ENCODE assay signal across 15 mouse cellular contexts in genomic region chr4:130835550-130835949, GRCm38 (mm10). TPM values are rescaled to one million over a fixed set of nuclear protein-coding genes. Genes with fewer than 3 reads are reported as not detected.
DNase-seq lines count a peak whose midpoint lies in the region; ATAC-seq lines count a peak whose summit lies in the region.
"Had no signal": no experiment of that assay in that cellular context is flagged by ENCODE, and none has a peak within 500 bp of the region (broad histone marks: within the 10 kb centered on the region; RNA-seq: fewer than 3 reads in every experiment).

No protein-coding gene starts in this region.

- H3K9ac ChIP-seq in hindbrain, embryonic 13.5 days = no peak overlapping the region
- no peak overlapping the region for H3K9ac ChIP-seq in hindbrain, embryonic 11.5 days (ENCODE audit: low read depth, low read length)
- H3K9ac ChIP-seq in kidney, embryonic 15.5 days = no peak overlapping the region
- H3K9ac ChIP-seq in midbrain, embryonic 15.5 days = no peak overlapping the region
- H3K9ac ChIP-seq: embryonic facial prominence, embryonic 13.5 days had no signal

- H3K36me3 ChIP-seq in hindbrain, embryonic 13.5 days = no peaks in the 10 kb centered on the region
- no peaks in the 10 kb centered on the region for H3K36me3 ChIP-seq in hindbrain, embryonic 11.5 days (ENCODE audit: control insufficient read depth, insufficient read depth, low read length)
- no peaks in the 10 kb centered on the region for H3K36me3 ChIP-seq in kidney, embryonic 15.5 days
- no peaks in the 10 kb centered on the region for H3K36me3 ChIP-seq in midbrain, embryonic 15.5 days (replicated peaks)
- H3K36me3 ChIP-seq: embryonic facial prominence, embryonic 13.5 days; limb, embryonic 10.5 days had no signal

- WGBS in hindbrain, embryonic 13.5 days = 94% methylated on average over 4 of the region's 4 CpGs
- 79% methylated on average over 4 of the region's 4 CpGs for WGBS in hindbrain, embryonic 11.5 days
- 96% methylated on average over 4 of the region's 4 CpGs for WGBS in kidney, embryonic 15.5 days
- 82% methylated on average over 4 of the region's 4 CpGs for WGBS in midbrain, embryonic 15.5 days

- peaks cover 12% of the 10 kb centered on the region for H3K27me3 ChIP-seq in hindbrain, embryonic 13.5 days
- no peaks in the 10 kb centered on the region for H3K27me3 ChIP-seq in hindbrain, embryonic 11.5 days (ENCODE audit: control insufficient read depth, insufficient read depth, low read length)
- no peaks in the 10 kb centered on the region for H3K27me3 ChIP-seq in kidney, embryonic 15.5 days
- peaks cover 11% of the 10 kb centered on the region; the same call in 1 of the 2 replicates for H3K27me3 ChIP-seq in midbrain, embryonic 15.5 days (replicated peaks)

- H3K4me2 ChIP-seq in hindbrain, embryonic 13.5 days = no peak overlapping the region
- H3K4me2 ChIP-seq in hindbrain, embryonic 11.5 days (replicated peaks; ENCODE audit: low read depth, low read length) = no peak overlapping the region
- no peak overlapping the region for H3K4me2 ChIP-seq in kidney, embryonic 15.5 days
- H3K4me2 ChIP-seq in midbrain, embryonic 15.5 days = no peak overlapping the region

- H3K27ac ChIP-seq in hindbrain, embryonic 13.5 days = peak overlapping the region; percentile 77
- no peak overlapping the region for H3K27ac ChIP-seq in hindbrain, embryonic 11.5 days (ENCODE audit: low read depth, low read length)
- H3K27ac ChIP-seq in kidney, embryonic 15.5 days = no peak overlapping the region
- no peak overlapping the region for H3K27ac ChIP-seq in midbrain, embryonic 15.5 days
- H3K27ac ChIP-seq: embryonic facial prominence, embryonic 13.5 days; kidney, postnatal 0 days had no signal

- H3K9me3 ChIP-seq in hindbrain, embryonic 13.5 days = no peaks in the 10 kb centered on the region
- H3K9me3 ChIP-seq in hindbrain, embryonic 11.5 days (ENCODE audit: control insufficient read depth, low read length) = no peaks in the 10 kb centered on the region
- no peaks in the 10 kb centered on the region for H3K9me3 ChIP-seq in kidney, embryonic 15.5 days (replicated peaks)
- H3K9me3 ChIP-seq in midbrain, embryonic 15.5 days = no peaks in the 10 kb centered on the region
- H3K9me3 ChIP-seq: embryonic facial prominence, embryonic 13.5 days; limb, embryonic 10.5 days had no signal

- no peak for ATAC-seq in hindbrain, embryonic 13.5 days (ENCODE audit: low FRiP score)
- ATAC-seq in hindbrain, embryonic 11.5 days (ENCODE audit: low FRiP score) = no peak
- ATAC-seq in kidney, embryonic 15.5 days (replicated peaks; ENCODE audit: low FRiP score) = no peak
- no peak for ATAC-seq in midbrain, embryonic 15.5 days (replicated peaks)

- no peak overlapping the region for H3K4me3 ChIP-seq in hindbrain, embryonic 13.5 days
- no peak overlapping the region for H3K4me3 ChIP-seq in hindbrain, embryonic 11.5 days (ENCODE audit: low read depth, low read length)
- H3K4me3 ChIP-seq in kidney, embryonic 15.5 days (replicated peaks) = no peak overlapping the region
- no peak overlapping the region for H3K4me3 ChIP-seq in midbrain, embryonic 15.5 days
- H3K4me3 ChIP-seq: embryonic facial prominence, embryonic 13.5 days; megakaryocyte, embryonic 14.5 days; myocyte had no signal

- H3K4me1 ChIP-seq in hindbrain, embryonic 13.5 days (replicated peaks) = peaks cover 40% of the 10 kb centered on the region
- no peaks in the 10 kb centered on the region; the same call in 1 of the 2 replicates for H3K4me1 ChIP-seq in hindbrain, embryonic 11.5 days (replicated peaks; ENCODE audit: control insufficient read depth, insufficient read depth, low read length)
- peaks cover 54% of the 10 kb centered on the region for H3K4me1 ChIP-seq in kidney, embryonic 15.5 days
- peaks cover 29% of the 10 kb centered on the region for H3K4me1 ChIP-seq in midbrain, embryonic 15.5 days

- peak; percentile 10 for DNase-seq in adrenal gland, postnatal 14 days
- DNase-seq in adrenal gland, postnatal 25 days = no peak
- DNase-seq in hindbrain, embryonic 11.5 days (ENCODE audit: low spot score) = no peak
- peak; percentile 47 for DNase-seq in kidney, postnatal 14 days
- peak; percentile 58 to 62 for DNase-seq in kidney, postnatal 36 days
- DNase-seq: adrenal gland, adult 2 months; lung, adult 18-20 months had no signal

RNA-seq across cellular contexts. Expression of gene Sdc3, which starts 43.2 kb away (rescaled TPM):
- total RNA-seq in adrenal gland, postnatal 14 days (2021) = 233 and 245 TPM in 2 replicates
- 425 and 496 TPM in 2 replicates for total RNA-seq in adrenal gland, postnatal 25 days (2021)
- 71.3 and 76.9 TPM in 2 replicates for polyA plus RNA-seq in hindbrain, embryonic 13.5 days (2015; fragmentation: Nextera tagmentation; extraction: Ambion mirVana)
- 12.0 and 15.2 TPM in 2 replicates for polyA plus RNA-seq in hindbrain, embryonic 11.5 days (2014; fragmentation: Nextera tagmentation; extraction: Ambion mirVana)
- polyA plus RNA-seq in kidney, embryonic 15.5 days (2015; fragmentation: Nextera tagmentation; extraction: Ambion mirVana) = 22.3 and 26.5 TPM in 2 replicates
- 180 and 186 TPM in 2 replicates for polyA plus RNA-seq in midbrain, embryonic 15.5 days (2015; fragmentation: Nextera tagmentation; extraction: Ambion mirVana)

Comparison
In these comparisons a context has a peak if more than half of its experiments do, and no peak if none do; other contexts are left out.
1. DNase-seq: peak in adrenal gland, postnatal 14 days (single experiment), kidney, postnatal 14 days (single experiment) and kidney, postnatal 36 days (2 of 2); none in adrenal gland, postnatal 25 days (single experiment) and hindbrain, embryonic 11.5 days (single experiment).